Mouse (Mus musculus): ENCODE data around the gene Cntn5. TPM values are rescaled to one million over a fixed set of nuclear protein-coding genes. Genes with fewer than 3 reads are reported as not detected.

The Cntn5 gene
- polyA plus RNA-seq, 1 experiment from 2014 or later: 0.65 TPM

GRCm38 (mm10) chr9:9899070-9899469 is 1005.5 kb downstream of the Cntn5 start:
- WGBS: 76% methylated on average over 5 of the region's 5 CpGs
- no peak for ATAC-seq (ENCODE audit: low FRiP score, low TSS enrichment)
- H3K4me1 ChIP-seq (ENCODE audit: control insufficient read depth, insufficient read depth, low read length): no peaks in the 10 kb centered on the region
- no peak overlapping the region for H3K9ac ChIP-seq (ENCODE audit: low read depth, low read length)
- H3K9me3 ChIP-seq (ENCODE audit: control insufficient read depth, low read length): no peaks in the 10 kb centered on the region
- H3K4me3 ChIP-seq (ENCODE audit: low read length): no peak overlapping the region
- no peaks in the 10 kb centered on the region for H3K36me3 ChIP-seq (ENCODE audit: control insufficient read depth, insufficient read depth, low read length)
- H3K27me3 ChIP-seq (ENCODE audit: control insufficient read depth, insufficient read depth, low read length): no peaks in the 10 kb centered on the region
- H3K4me2 ChIP-seq (replicated peaks; ENCODE audit: low read depth, low read length): no peak overlapping the region
- no peak overlapping the region for H3K27ac ChIP-seq (ENCODE audit: low read depth, low read length)

- Histone ChIP-seq H3K9me3 (ENCODE audit: control insufficient read depth, low read length) (no peaks in the 10 kb centered on the region), H3K9ac (ENCODE audit: low read depth, low read length) (no peak overlapping the region), H3K4me3 (ENCODE audit: low read length) (no peak overlapping the region), H3K27ac (ENCODE audit: low read depth, low read length) (no peak overlapping the region), H3K4me1 (ENCODE audit: control insufficient read depth, insufficient read depth, low read length) (no peaks in the 10 kb centered on the region), H3K27me3 (ENCODE audit: control insufficient read depth, insufficient read depth, low read length) (no peaks in the 10 kb centered on the region), H3K4me2 (replicated peaks; ENCODE audit: low read depth, low read length) (no peak overlapping the region), H3K36me3 (ENCODE audit: control insufficient read depth, insufficient read depth, low read length) (no peaks in the 10 kb centered on the region)
- 65% methylated on average over 6 of the region's 6 CpGs for WGBS
- ATAC-seq (ENCODE audit: low FRiP score, low TSS enrichment): no peak
Measured at GRCm38 (mm10) chr9:9886210-9886609, 1018.4 kb downstream of the Cntn5 start.

- H3K36me3 ChIP-seq (ENCODE audit: control insufficient read depth, insufficient read depth, low read length): no peaks in the 10 kb centered on the region
- no peak overlapping the region for H3K4me3 ChIP-seq (ENCODE audit: low read length)
- H3K27ac ChIP-seq (ENCODE audit: low read depth, low read length): no peak overlapping the region
- H3K4me1 ChIP-seq (ENCODE audit: control insufficient read depth, insufficient read depth, low read length): no peaks in the 10 kb centered on the region
- no peaks in the 10 kb centered on the region for H3K9me3 ChIP-seq (ENCODE audit: control insufficient read depth, low read length)
- no peak overlapping the region for H3K4me2 ChIP-seq (replicated peaks; ENCODE audit: low read depth, low read length)
- WGBS: 31% methylated on average over 8 of the region's 8 CpGs
- ATAC-seq (ENCODE audit: low FRiP score, low TSS enrichment): peak; percentile 92
- H3K9ac ChIP-seq (ENCODE audit: low read depth, low read length): no peak overlapping the region
- no peaks in the 10 kb centered on the region for H3K27me3 ChIP-seq (ENCODE audit: control insufficient read depth, insufficient read depth, low read length)
Measured at GRCm38 (mm10) chr9:9882779-9883383, 1021.7 kb downstream of the Cntn5 start.

GRCm38 (mm10) chr9:9872112-9873035 is 1032.2 kb downstream of the Cntn5 start:
- Histone ChIP-seq H3K4me1 (ENCODE audit: control insufficient read depth, insufficient read depth, low read length) (no peaks in the 10 kb centered on the region), H3K9me3 (ENCODE audit: control insufficient read depth, low read length) (no peaks in the 10 kb centered on the region), H3K27ac (ENCODE audit: low read depth, low read length) (no peak overlapping the region), H3K27me3 (ENCODE audit: control insufficient read depth, insufficient read depth, low read length) (no peaks in the 10 kb centered on the region), H3K4me2 (replicated peaks; ENCODE audit: low read depth, low read length) (no peak overlapping the region), H3K36me3 (ENCODE audit: control insufficient read depth, insufficient read depth, low read length) (no peaks in the 10 kb centered on the region), H3K9ac (ENCODE audit: low read depth, low read length) (no peak overlapping the region), H3K4me3 (ENCODE audit: low read length) (no peak overlapping the region)
- 40% methylated on average over 7 of the region's 7 CpGs for WGBS
- no peak for ATAC-seq (ENCODE audit: low FRiP score, low TSS enrichment)

GRCm38 (mm10) chr9:9860631-9861030 is 1043.9 kb downstream of the Cntn5 start:
- no peaks in the 10 kb centered on the region for H3K36me3 ChIP-seq (ENCODE audit: control insufficient read depth, insufficient read depth, low read length)
- no peak for ATAC-seq (ENCODE audit: low FRiP score, low TSS enrichment)
- WGBS: 76% methylated on average over 3 of the region's 3 CpGs
- no peaks in the 10 kb centered on the region for H3K27me3 ChIP-seq (ENCODE audit: control insufficient read depth, insufficient read depth, low read length)
- no peak overlapping the region for H3K9ac ChIP-seq (ENCODE audit: low read depth, low read length)
- no peaks in the 10 kb centered on the region for H3K4me1 ChIP-seq (ENCODE audit: control insufficient read depth, insufficient read depth, low read length)
- H3K27ac ChIP-seq (ENCODE audit: low read depth, low read length): no peak overlapping the region
- H3K4me2 ChIP-seq (replicated peaks; ENCODE audit: low read depth, low read length): no peak overlapping the region
- H3K4me3 ChIP-seq (ENCODE audit: low read length): no peak overlapping the region
- no peaks in the 10 kb centered on the region for H3K9me3 ChIP-seq (ENCODE audit: control insufficient read depth, low read length)

GRCm38 (mm10) chr9:9859323-9859722 is 1045.3 kb downstream of the Cntn5 start:
- Histone ChIP-seq H3K4me2 (replicated peaks; ENCODE audit: low read depth, low read length) (no peak overlapping the region), H3K9me3 (ENCODE audit: control insufficient read depth, low read length) (no peaks in the 10 kb centered on the region), H3K4me3 (ENCODE audit: low read length) (no peak overlapping the region), H3K27ac (ENCODE audit: low read depth, low read length) (no peak overlapping the region), H3K36me3 (ENCODE audit: control insufficient read depth, insufficient read depth, low read length) (no peaks in the 10 kb centered on the region), H3K27me3 (ENCODE audit: control insufficient read depth, insufficient read depth, low read length) (no peaks in the 10 kb centered on the region), H3K9ac (ENCODE audit: low read depth, low read length) (no peak overlapping the region), H3K4me1 (ENCODE audit: control insufficient read depth, insufficient read depth, low read length) (no peaks in the 10 kb centered on the region)
- ATAC-seq (ENCODE audit: low FRiP score, low TSS enrichment): no peak
- 58% methylated on average over 1 of the region's 1 CpGs for WGBS

GRCm38 (mm10) chr9:9854791-9855190 is 1049.8 kb downstream of the Cntn5 start:
- Histone ChIP-seq H3K36me3 (ENCODE audit: control insufficient read depth, insufficient read depth, low read length) (no peaks in the 10 kb centered on the region), H3K27ac (ENCODE audit: low read depth, low read length) (no peak overlapping the region), H3K4me2 (replicated peaks; ENCODE audit: low read depth, low read length) (no peak overlapping the region), H3K4me3 (ENCODE audit: low read length) (no peak overlapping the region), H3K9ac (ENCODE audit: low read depth, low read length) (no peak overlapping the region), H3K4me1 (ENCODE audit: control insufficient read depth, insufficient read depth, low read length) (no peaks in the 10 kb centered on the region), H3K27me3 (ENCODE audit: control insufficient read depth, insufficient read depth, low read length) (no peaks in the 10 kb centered on the region), H3K9me3 (ENCODE audit: control insufficient read depth, low read length) (no peaks in the 10 kb centered on the region)
- 59% methylated on average over 1 of the region's 1 CpGs for WGBS
- no peak for ATAC-seq (ENCODE audit: low FRiP score, low TSS enrichment)

GRCm38 (mm10) chr9:9830231-9830630 is 1074.3 kb downstream of the Cntn5 start:
- no peaks in the 10 kb centered on the region for H3K9me3 ChIP-seq (ENCODE audit: control insufficient read depth, low read length)
- ATAC-seq (ENCODE audit: low FRiP score, low TSS enrichment): no peak
- no peak overlapping the region for H3K27ac ChIP-seq (ENCODE audit: low read depth, low read length)
- H3K4me1 ChIP-seq (ENCODE audit: control insufficient read depth, insufficient read depth, low read length): no peaks in the 10 kb centered on the region
- no peaks in the 10 kb centered on the region for H3K36me3 ChIP-seq (ENCODE audit: control insufficient read depth, insufficient read depth, low read length)
- H3K4me3 ChIP-seq (ENCODE audit: low read length): no peak overlapping the region
- WGBS: 57% methylated on average over 2 of the region's 2 CpGs
- no peak overlapping the region for H3K4me2 ChIP-seq (replicated peaks; ENCODE audit: low read depth, low read length)
- H3K9ac ChIP-seq (ENCODE audit: low read depth, low read length): no peak overlapping the region
- no peaks in the 10 kb centered on the region for H3K27me3 ChIP-seq (ENCODE audit: control insufficient read depth, insufficient read depth, low read length)

- H3K27me3 ChIP-seq (ENCODE audit: control insufficient read depth, insufficient read depth, low read length): no peaks in the 10 kb centered on the region
- no peak overlapping the region for H3K4me2 ChIP-seq (replicated peaks; ENCODE audit: low read depth, low read length)
- H3K9me3 ChIP-seq (ENCODE audit: control insufficient read depth, low read length): no peaks in the 10 kb centered on the region
- H3K27ac ChIP-seq (ENCODE audit: low read depth, low read length): no peak overlapping the region
- no peak overlapping the region for H3K4me3 ChIP-seq (ENCODE audit: low read length)
- 91% methylated on average over 1 of the region's 1 CpGs for WGBS
- H3K4me1 ChIP-seq (ENCODE audit: control insufficient read depth, insufficient read depth, low read length): no peaks in the 10 kb centered on the region
- H3K36me3 ChIP-seq (ENCODE audit: control insufficient read depth, insufficient read depth, low read length): no peaks in the 10 kb centered on the region
- H3K9ac ChIP-seq (ENCODE audit: low read depth, low read length): no peak overlapping the region
- no peak for ATAC-seq (ENCODE audit: low FRiP score, low TSS enrichment)
Measured at GRCm38 (mm10) chr9:9819963-9820362, 1084.6 kb downstream of the Cntn5 start.

Measured in kidney, embryonic 14.5 days (tissue).